Mouse (Mus musculus) forebrain, embryonic 15.5 days (tissue): ENCODE results near the gene Mael. TPM values are rescaled to one million over a fixed set of nuclear protein-coding genes. Genes with fewer than 3 reads are reported as not detected.

Experiments used
- polyA plus RNA-seq: library from polyadenylated mRNA; unstranded; fragments of >200 nt; fragmentation: Nextera tagmentation; extraction: Ambion mirVana; gene quantifications from 2 replicates; pipeline ENCODE4 v1.2.1, GENCODE M21; 2015

The Mael gene
- polyA plus RNA-seq, 1 experiment from 2014 or later: not detected

Other genes starting within 250 kb of the Mael start
- gene Pou2f1, start 236.1 kb downstream of the Mael start, polyA plus RNA-seq: 21.9 and 22.8 TPM in 2 replicates
- gene Dusp27, start 110.8 kb downstream of the Mael start, polyA plus RNA-seq: 0.86 and 0.98 TPM in 2 replicates
- not detected in 2 replicates for gene Gpa33, start 108.5 kb downstream of the Mael start, polyA plus RNA-seq
- 3.5 TPM in 2 replicates for gene Ildr2, start 15.4 kb upstream of the Mael start, polyA plus RNA-seq
- 94.6 and 101 TPM in 2 replicates for gene Tada1, start 140.3 kb upstream of the Mael start, polyA plus RNA-seq
- gene Pogk, start 171.1 kb upstream of the Mael start, polyA plus RNA-seq: 41.1 and 42.0 TPM in 2 replicates